Mouse (Mus musculus) cerebellum, adult 2 months (tissue): Measurements from ENCODE around the gene Scyl2.

Experiments used
- CTCF ChIP-seq: fragments of 200-500 bp; IDR thresholded peaks from 2 replicates; pipeline ENCODE4 v1.5.1; 2011; ENCODE audit warnings: low read depth, mild to moderate bottlenecking, control low read depth, low read length, moderate library complexity, borderline replicate concordance; ENCODE audit not compliant: insufficient read depth
- POLR2A ChIP-seq: fragments of 200-500 bp; IDR thresholded peaks from 2 replicates; pipeline ENCODE4 v1.6.1; 2011; ENCODE audit warnings: low read length, control low read depth, borderline replicate concordance; ENCODE audit not compliant: insufficient read depth

DNA sequence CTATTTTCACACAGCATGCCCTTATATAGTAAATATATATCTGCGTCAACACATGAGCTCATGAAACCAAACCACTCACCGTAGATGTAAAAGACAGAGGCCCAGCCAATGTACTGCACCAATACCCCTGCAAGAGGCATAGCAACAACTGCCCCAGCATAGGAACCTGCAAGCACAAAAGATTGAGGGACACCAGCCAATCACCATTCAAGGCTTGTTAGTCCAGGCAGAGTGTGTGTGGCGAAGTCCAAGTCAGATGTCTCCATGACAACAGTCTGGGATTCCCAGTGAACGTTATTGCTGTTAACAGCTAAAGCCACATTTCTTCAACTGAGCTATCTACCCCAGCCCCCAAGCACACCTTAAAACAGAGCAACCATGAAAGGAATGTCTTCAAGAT lies 93.3 kb downstream of the Scyl2 start:
- TF ChIP-seq POLR2A: no peak
- TF ChIP-seq CTCF: no peak
